Mouse (Mus musculus) brain, adult 10 weeks (tissue): ENCODE results near the gene Wapl. TPM values are rescaled to one million over a fixed set of nuclear protein-coding genes. Genes with fewer than 3 reads are reported as not detected.

ENCODE experiments used
- polyA plus RNA-seq: library from polyadenylated mRNA; stranded (reverse); fragments of 350-450 nt; fragmentation: Illumina TruSeq; extraction: RNeasy Lipid Tissue Mini Kit (QIAGEN cat#74804); gene quantifications from one replicate; pipeline ENCODE4 v1.2.3, GENCODE M21; 2015; ENCODE audit warnings: low read depth, low replicate concordance

Gene Wapl
- polyA plus RNA-seq, result 25.6 TPM

DNA sequence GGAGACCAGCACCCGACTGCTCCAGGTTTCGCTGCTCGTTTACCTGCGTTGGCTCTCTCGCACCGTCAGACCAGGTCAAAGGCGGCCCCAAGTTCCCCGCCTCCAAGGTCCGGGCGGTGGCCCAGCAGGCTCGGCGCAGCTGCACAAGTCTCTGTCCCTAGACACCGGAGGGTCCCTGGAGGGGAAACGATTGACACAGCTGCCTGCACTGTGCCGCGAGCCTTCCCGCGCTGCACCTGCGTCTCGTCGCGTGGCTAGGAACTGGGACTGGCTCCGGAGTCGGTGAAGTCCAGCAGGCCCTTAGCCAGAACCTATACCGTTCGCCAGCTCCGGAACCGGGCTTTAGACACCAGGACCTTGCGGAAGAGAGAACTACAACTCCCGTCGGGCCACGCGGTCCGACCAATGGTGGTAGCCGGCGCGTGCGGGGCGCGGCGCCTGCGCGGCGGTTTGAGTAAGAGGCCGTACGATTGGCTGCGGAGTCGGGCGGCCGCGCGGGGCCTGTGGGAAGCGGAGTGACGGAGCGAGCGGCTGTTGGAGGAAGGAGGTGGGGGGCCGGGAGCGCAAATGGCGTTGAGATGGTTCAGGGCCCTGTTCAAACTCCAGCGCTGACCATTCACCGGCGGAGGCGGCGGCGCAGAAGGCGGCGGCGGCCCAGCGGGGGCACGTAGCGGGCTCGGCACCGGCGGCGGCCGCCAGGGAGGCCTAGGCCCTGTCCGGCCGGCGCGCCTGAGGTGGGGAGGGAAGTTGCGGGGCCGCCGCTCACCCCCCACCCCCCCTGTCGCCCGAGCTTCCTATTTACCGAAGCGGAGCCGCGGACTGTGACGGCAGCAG lies at the start of gene Wapl:
TSS of gene Wapl (plus strand) at position 534 of the 834 bp plus-strand sequence.

Other genes with a start within 250 kb of the Wapl start
- 31.0 TPM for gene Bmpr1a, start 170.6 kb upstream of the Wapl start, polyA plus RNA-seq
- not detected for gene 9230112D13Rik, start 151.1 kb upstream of the Wapl start, polyA plus RNA-seq
- gene Ldb3, start 85.2 kb upstream of the Wapl start, polyA plus RNA-seq, result 5.3 TPM
- gene Opn4, start 73.8 kb upstream of the Wapl start, polyA plus RNA-seq, result not detected
- gene Grid1, start 146.2 kb downstream of the Wapl start, polyA plus RNA-seq, result 23.8 TPM